Mouse (Mus musculus): ENCODE results near the gene D930020B18Rik. TPM values are rescaled to one million over a fixed set of nuclear protein-coding genes. Genes with fewer than 3 reads are reported as not detected.

D930020B18Rik gene
- total and polyA plus RNA-seq, 3 experiments, result not detected

- TF ChIP-seq CTCF (conservative IDR thresholded peaks at IDR 0.05 in 1 of 2, IDR thresholded peaks at IDR 0.05 in 1 of 2; ENCODE audit: low read depth in 2 of 2, low read length in 2 of 2) (no peak), POLR2AphosphoS2 (IDR thresholded peaks at IDR 0.05; ENCODE audit: low read depth, low read length) (peak; percentile 77), KAT2A (IDR thresholded peaks at IDR 0.05; ENCODE audit: insufficient replicate concordance, low read length) (peak; percentile 92; the same call in 1 of the 2 replicates), IRF4 (IDR thresholded peaks at IDR 0.05; ENCODE audit: low read depth, low read length) (peak; percentile 75), RCOR1 (conservative IDR thresholded peaks at IDR 0.05; ENCODE audit: low read depth, low read length) (no peak), POLR2A (IDR thresholded peaks at IDR 0.05; ENCODE audit: low read depth, low read length) (peak; percentile 93), E2F4 (IDR thresholded peaks at IDR 0.05; ENCODE audit: insufficient replicate concordance, low read depth, low read length) (no peak), RAD21 (IDR thresholded peaks at IDR 0.05; ENCODE audit: low read depth, low read length) (no peak), UBTF (IDR thresholded peaks at IDR 0.05; ENCODE audit: low read depth, low read length) (peak; percentile 89; the same call in 1 of the 2 replicates), MYC (IDR thresholded peaks at IDR 0.05; ENCODE audit: low read depth, low read length) (peak; percentile 100), NELFE (IDR thresholded peaks at IDR 0.05; ENCODE audit: low read depth, low read length) (peak; percentile 79), ELF1 (IDR thresholded peaks at IDR 0.05; ENCODE audit: low read depth, low read length) (peak; percentile 98), JUN (IDR thresholded peaks at IDR 0.05; ENCODE audit: insufficient read depth, low read depth, low read length) (no peak), MEF2A (IDR thresholded peaks at IDR 0.05; ENCODE audit: borderline replicate concordance, low read depth, low read length) (peak; percentile 55; the same call in 1 of the 2 replicates), TBP (conservative IDR thresholded peaks at IDR 0.05; ENCODE audit: low read depth, low read length) (peak; percentile 75), BHLHE40 (IDR thresholded peaks at IDR 0.05; ENCODE audit: low read depth, low read length) (peak; percentile 98)
Measured at GRCm38 (mm10) chr10:121626186-121626882, 15.1 kb upstream of the D930020B18Rik start, which contains the start of gene Xpot (continued).

GRCm38 (mm10) chr10:121627216-121627852 lies 14.1 kb upstream of the D930020B18Rik start:
- no peaks in the 10 kb centered on the region for H3K9me3 ChIP-seq (replicated peaks; ENCODE audit: low read length)
- TF ChIP-seq CHD1 (IDR thresholded peaks at IDR 0.05; ENCODE audit: low read depth, low read length) (no peak), UBTF (IDR thresholded peaks at IDR 0.05; ENCODE audit: low read depth, low read length) (no peak), E2F4 (IDR thresholded peaks at IDR 0.05; ENCODE audit: insufficient replicate concordance, low read depth, low read length) (no peak), POLR2A (IDR thresholded peaks at IDR 0.05; ENCODE audit: low read depth, low read length) (no peak), CHD2 (IDR thresholded peaks at IDR 0.05; ENCODE audit: low read length) (no peak), HCFC1 (IDR thresholded peaks at IDR 0.05; ENCODE audit: low read depth, low read length) (no peak), NELFE (IDR thresholded peaks at IDR 0.05; ENCODE audit: low read depth, low read length) (no peak), JUND (conservative IDR thresholded peaks at IDR 0.05; ENCODE audit: low read depth, low read length) (no peak)
- H3K36me3 ChIP-seq (replicated peaks in 1 of 2; ENCODE audit: control insufficient read depth in 1 of 2, insufficient read depth in 1 of 2, low read length in 1 of 2), result peaks cover 2 to 15% of the 10 kb centered on the region in 2 experiments
- H3K4me1 ChIP-seq (ENCODE audit: control insufficient read depth in 1 of 2, insufficient read depth in 2 of 2), result peaks cover 15 to 36% of the 10 kb centered on the region in 2 experiments
- in situ Hi-C loops (cut with MboI; ENCODE audit: low pct_ligation_motif_present, low pct_unique_long_range_greater_than_20kb, low sequenced_read_pairs), result no loop called here
- H3K4me3 ChIP-seq (replicated peaks in 1 of 3; ENCODE audit: low read depth in 2 of 3, low read length in 2 of 3, poor library complexity in 1 of 3), result peak overlapping the region; percentile 3 to 85 (median 40)
- peak overlapping the region; percentile 4; the same call in 1 of the 2 replicates for H3K27ac ChIP-seq (ENCODE audit: insufficient read depth, low read depth)
- peak overlapping the region; percentile 80 for H3K9ac ChIP-seq (ENCODE audit: insufficient read depth, low read depth)
- peaks cover 32% of the 10 kb centered on the region for H3K79me2 ChIP-seq (replicated peaks; ENCODE audit: control insufficient read depth, extremely low read depth, insufficient read depth, poor library complexity, severe bottlenecking)
- dilution Hi-C loops (cut with MboI; ENCODE audit: extremely low pct_ligation_motif_present, extremely low pct_unique_long_range_greater_than_20kb, low sequenced_read_pairs), result no loop called here
- H3K27me3 ChIP-seq (replicated peaks), result no peaks in the 10 kb centered on the region
- no peak for DNase-seq (ENCODE audit: extremely low read depth)
- H3K4me2 ChIP-seq (ENCODE audit: insufficient read depth, low read depth, poor library complexity, severe bottlenecking), result peak overlapping the region; percentile 75

All from CH12.LX (cell line).